Mouse (Mus musculus): ENCODE data around the gene Itga4.

Itga4 gene

DNA sequence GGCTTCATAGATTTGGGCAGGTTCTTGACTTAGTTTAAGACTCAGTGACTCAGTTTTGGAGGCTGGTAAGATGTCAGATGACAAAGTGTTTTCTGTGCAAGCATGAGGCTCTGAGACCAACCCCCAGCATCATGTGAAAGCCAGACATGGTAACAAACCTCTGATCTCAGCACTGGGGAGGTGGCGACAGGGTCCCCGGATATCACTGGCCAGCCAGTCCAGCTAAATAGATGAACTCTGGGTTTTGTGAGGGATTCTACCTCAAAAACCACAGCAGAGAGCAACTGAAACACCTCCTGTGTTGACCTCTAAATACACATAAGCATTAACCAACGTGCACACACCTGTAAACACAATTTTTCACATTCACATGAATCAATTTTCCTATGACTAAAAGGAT, 12.0 kb downstream of the Itga4 start:
- no peak for DNase-seq

DNA sequence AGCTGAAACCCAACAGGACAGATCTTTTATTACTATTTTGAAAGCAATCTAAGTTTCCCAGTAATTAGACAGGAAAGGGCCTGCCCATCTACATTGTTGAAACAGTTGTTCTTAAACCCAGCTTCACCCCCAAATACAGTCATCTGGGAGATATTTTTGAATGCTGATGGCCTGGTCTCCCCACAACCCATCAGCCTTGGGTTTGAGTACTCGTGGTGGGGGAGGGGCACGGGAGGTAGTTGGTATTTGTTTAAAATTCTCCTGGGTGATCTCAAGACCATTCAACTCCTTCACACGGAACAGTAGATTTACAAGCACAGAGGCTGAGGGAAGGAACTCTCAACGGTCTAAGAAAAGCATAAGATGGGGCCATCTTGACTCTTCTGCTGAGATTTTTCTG, 13.6 kb downstream of the Itga4 start:
- DNase-seq, result no peak

DNA sequence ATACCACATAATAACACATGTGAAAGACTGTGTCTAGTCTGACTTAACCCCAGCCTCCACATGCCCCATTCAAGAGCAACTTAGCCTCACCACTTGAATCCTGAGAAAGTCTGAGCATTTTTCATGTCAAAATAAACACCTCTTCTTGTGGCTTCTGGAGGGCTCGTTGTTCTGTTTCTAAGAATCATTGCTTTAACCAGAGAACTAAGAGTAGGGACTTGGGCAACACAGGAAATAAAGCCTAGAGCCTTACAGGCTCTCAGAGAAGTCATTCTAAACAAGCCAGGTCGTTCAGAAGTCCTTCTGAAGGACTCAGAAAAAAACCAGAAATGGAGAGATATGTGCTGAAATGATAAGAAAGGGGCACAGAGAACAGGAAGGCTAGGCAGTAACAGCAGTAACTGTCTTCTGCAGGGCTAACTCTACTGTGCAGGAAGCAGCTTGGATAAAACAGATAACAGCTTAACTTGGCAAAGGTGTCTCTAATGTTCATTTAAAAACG, 14.9 kb downstream of the Itga4 start:
- no peak for DNase-seq

DNA sequence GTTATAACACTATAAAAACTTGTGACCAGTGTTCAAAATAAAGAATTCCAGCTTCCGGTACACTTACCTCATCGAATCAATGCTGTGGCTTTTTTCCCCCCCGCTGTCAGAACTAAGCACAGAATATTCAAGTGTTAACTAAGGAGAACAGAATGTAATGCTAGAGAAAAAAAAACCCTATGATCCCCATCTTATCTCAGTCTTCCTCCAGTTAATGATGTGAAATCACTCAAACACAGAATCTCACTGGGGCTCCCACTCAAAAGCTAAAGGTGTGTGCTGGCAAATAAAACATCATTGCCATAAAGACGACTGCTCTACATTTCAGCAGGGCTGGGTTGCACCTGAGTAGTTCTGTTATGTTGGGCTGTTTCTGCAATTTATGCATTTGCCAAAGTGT, 16.6 kb downstream of the Itga4 start:
- DNase-seq, result no peak

DNA sequence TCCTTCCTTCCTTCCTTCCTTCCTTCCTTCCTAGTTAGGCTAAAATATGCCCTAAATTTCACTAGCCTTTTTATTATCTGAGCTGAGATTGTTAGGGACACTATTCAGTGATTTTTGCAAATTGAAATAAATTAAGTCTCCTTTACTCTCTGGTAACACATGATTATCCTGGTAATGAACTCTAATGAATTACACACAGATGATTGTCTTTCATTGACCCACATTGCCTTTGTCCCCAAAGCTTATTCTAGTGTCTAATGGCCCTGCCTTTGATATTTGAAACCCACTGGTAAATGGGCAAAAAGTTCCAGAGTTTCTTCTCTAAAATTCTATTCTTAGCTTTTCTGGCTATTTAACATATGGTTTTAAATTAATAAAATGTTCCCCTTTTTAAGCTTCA, 23.4 kb downstream of the Itga4 start:
- DNase-seq, result no peak

DNA sequence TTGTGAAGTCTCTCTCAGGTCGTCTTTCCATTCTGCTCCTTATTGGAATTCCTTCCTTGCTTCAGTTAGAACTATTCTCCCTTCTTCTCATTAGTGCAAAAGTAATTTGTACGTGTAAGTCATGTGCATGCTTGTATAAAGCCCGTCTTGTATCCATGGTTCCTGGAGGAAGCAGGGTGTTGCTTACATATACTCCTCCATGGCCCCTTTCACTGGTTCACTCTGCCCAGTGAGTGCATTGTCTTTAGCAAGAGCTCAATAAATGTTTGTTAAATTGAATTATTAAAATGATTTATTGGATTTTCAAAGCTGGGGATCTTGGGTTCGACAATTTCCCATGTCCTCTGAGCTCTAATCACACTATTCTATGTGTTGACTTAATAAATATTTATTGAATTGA, 29.0 kb downstream of the Itga4 start:
- DNase-seq, result no peak

DNA sequence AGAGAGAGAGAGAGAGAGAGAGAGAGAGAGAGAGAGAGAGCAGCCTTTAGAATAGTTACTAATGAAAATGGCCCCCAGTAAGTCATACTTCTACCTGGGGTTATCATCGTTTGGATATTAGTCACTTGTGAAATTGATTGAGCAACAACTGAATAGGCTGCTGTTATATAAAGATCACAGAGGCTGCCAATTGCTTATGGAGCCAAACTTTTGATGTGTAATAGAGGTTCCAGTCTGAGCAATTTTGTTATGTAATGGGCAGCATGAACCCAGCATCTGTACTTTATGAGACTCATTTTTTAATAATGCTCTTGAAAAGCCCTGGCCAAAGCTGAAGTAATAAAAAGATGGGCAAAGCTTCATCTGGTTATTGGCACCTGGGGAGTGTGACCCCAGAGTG, 34.9 kb downstream of the Itga4 start:
- no peak for DNase-seq

DNA sequence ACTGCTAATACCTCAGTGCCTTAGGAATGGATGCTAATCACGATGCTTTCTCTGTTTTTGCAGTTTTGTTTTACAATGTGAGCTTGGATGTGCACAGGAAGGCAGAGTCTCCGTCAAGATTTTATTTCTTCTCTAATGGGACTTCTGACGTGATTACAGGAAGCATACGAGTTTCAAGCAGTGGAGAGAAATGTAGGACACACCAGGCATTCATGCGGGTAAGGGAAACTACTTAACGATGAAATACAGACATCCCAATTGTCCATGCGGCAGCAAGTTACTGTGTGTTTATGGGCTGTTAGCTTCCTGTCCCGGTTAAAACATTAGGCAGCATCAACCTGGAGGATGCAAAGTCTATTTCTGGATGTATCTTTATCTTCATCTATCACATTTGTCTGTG, 36.7 kb downstream of the Itga4 start:
- no peak for DNase-seq

DNA sequence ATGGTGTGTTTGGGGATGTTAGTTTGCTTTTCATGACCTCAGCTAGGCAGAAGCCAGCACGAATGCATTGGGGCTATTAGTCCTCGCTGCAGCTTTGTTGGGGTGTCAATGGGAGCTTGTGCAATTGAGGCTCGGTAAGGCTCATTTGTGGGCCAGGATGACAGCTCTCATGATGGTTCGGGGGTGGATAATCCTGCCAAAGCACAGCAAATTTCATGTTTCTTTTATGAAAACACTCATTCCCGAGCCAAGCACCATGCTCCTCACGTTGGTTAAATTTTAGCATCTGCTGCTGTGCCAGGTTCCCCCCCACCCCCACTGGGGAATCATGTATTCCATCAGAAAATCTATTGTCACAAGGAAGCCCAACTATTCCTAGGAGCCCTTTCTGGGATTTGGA, 37.2 kb downstream of the Itga4 start:
- no peak for DNase-seq

DNA sequence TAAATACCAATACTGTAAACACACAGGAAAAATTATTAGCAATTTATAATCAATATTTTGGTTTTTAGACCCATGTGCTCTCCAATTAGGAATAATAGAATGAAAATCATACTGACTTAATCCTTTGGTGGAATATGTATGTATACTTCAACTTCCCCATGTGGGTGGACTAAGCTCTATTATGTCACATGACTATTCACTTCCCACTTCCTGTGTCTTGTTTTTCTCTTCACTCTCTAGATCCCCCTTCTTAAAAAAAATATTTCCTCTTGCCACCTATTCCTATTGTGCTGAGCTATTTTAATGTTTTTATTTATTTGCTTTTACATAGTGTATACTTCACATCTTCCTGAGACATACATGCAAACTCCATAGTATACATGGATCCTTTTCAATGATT, 47.2 kb downstream of the Itga4 start:
- DNase-seq, result no peak

DNA sequence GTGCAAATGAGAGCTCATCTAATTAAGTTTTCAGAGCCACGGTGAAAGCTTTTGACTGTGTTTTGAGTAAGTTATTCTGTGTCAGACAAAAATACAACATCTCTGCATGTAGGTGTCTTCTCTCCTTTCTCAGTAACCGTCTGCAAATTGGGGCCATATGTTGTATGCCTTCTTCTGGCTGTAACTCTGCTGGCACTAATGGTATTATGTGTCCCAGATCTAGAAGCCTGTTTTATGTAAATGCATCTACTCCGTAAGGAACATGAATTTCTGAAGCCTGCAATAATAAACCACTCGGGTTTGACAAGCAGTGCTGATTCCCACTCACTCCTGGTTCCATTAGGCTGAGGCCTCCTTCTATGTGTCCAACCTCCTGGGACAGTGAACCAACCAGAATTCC, 52.3 kb downstream of the Itga4 start:
- DNase-seq, result no peak

DNA sequence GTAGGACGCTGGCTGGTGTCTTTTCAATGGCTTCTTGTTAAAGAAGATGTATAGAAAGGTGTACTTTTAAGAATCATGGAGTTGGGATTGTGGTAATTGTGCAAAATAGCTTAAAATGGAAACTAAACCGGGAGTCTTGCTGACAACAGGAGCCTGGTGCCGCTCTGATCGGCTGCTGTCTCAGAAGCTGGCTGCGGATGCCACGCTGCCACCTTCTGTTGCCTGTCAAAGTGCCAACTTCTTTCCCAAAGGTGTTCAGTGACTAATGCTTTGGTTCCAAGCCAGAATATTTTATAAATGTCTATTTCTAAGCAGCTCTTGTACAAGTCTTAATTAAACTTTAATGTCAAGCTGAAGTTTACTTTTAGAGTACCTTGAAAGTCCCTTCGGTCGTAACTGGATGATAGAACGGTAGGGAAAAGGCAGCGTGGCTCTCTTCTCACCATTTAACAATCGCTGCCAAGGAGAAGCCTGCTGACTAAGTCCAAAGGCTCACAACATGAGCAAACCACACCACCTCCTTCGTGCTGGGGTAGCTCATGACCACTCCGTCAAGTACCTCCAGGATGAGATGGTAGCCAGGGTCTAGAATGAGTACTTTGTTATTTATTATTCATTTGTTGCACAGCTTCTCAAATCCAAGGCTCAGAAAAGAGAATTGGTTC, 54.4 kb downstream of the Itga4 start:
- no peak for DNase-seq

DNA sequence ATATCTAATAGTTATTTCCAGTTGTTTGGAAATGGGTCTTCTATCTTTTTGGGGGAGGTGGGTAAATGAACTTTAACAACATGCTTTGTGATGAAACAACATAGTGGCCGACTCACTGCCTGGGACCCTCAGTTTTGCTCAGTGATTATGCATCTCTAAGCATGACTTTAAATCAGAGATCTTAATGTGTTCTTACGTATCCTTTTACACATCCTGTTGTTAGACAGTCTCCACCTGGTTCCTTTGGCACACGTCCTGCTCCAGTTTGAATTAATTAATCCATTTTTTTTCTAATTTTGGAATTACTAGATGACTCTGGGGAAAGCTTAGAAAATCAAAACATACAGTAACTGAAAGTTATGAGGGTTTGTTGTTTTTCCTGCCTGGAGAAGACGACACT, 57.3 kb downstream of the Itga4 start:
- DNase-seq, result no peak

DNA sequence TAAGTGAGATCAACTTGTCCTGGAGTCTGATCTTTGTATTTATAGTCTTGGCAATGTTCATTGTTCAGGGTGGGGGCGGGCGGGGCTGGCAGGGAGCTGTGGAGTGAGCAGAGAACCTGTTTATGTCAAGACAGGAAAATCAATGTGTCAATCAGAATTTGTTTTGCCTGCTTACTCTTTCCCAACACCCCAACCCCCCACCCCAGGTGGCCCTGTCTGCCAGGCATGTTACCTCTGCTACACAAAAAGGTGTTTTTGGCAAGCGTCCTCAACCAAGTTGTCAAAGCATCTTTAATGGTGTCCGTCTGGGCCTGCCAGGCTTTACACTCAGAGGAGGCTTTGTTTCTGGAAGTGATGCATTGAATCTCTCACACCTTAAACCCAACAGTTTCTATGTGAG, 59.9 kb downstream of the Itga4 start:
- DNase-seq, result no peak

DNA sequence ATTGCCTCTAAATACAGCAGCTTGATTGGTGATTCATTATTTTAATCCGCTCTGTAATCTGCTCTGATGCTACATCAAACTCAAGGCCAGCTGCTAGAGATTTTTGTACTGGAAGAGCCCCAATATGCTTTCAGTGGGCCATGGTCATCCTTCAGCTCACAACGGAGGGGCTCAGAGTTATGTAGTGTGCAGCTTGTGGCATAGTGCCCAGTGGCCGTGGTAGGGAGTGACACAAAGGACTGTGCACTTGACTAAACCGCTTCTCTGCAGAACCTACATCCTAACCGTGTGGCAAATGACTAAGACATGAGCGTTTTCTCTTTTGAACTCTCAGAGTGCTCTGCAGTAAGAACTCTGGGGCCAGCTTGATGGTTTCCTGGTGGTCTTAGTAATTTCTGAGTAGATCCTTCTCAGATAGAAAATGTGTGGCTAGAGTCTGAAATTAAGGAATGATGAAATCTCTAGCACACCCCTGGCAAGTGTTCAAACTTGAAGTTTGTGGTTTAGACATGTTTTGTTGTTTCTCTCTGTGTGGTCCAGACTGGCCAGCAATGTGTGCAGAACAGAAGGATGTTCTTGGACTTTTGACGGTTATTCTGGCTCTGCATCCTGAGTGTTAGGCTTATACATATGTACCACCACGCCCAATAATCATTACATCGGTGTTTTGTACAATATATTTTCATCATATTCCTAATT, 61.1 kb downstream of the Itga4 start:
- no peak for DNase-seq

DNA sequence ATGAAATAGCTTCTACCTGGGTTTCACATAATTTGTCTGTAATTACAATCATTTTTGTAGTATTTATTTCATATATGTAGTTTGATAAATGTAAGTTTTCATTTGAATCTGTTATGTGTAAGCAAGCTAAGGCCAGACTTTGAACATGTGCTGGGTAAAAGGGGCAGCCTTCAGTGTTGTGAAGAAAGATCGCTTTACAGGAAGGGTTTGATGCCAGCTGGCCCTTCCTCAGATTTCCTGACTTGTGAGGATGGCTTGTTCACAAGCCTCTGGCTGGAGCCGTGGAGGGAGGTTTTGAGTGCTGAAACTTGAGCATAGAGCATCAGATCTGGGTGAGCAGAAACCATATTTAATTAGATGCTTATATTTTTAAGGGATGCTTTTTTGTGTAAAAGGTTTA, 72.9 kb downstream of the Itga4 start:
- no peak for DNase-seq

DNA sequence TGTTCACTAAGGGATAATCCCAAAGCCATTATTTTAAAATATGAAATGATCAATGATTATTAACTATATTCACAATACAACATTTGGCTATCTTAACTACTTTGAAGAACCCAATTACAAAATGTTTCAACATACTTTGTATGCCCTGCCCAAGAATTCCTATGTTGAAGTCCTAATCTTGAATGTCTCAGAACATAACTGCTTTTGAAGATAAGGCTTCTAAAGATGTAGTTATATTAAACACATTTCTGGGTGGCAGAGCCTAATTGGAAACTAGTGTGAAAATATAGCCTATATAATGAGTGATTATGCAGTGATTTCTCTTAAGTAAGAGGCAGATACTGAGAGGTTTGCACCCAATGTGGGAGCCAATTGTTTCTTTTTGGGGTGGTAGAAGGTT, 79.4 kb downstream of the Itga4 start:
- no peak for DNase-seq

DNA sequence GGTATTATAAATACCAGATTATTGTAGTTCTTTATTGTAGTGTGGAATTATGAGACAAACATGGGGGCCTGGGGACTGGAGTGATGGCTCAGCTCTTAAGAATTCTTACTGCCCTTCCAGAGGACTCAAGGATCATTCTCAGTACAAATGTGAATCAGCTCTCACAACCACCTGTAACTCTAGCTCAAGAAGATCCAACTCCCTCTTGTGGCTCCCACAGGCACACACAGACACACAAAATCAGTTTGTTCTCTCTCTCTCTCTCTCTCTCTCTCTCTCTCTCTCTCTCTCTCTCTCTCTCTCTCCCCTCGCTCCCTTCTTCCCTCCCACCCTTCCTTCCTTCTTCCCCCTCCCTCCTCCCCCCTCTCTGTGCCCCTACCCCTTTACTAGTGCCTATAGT, 80.9 kb downstream of the Itga4 start:
- DNase-seq, result no peak

DNA sequence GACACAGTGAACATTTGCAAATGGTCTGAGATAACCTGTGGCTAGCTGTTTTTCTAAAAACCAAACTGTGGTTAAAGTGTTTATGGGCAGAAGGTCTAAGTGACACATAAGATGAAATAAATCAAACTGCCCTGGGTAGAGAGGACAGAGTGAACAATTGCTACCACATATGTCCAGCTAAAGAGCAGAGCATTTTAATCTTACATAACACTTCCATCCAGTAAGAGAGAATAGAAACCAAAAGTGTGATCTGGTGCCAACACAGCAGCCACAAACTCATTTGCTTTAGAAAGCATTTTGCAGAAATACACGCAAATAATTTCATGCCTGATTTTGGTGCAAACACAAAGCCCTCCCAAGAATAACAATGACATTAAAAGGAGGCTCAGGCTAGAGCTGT, 83.8 kb downstream of the Itga4 start:
- no peak for DNase-seq

DNA sequence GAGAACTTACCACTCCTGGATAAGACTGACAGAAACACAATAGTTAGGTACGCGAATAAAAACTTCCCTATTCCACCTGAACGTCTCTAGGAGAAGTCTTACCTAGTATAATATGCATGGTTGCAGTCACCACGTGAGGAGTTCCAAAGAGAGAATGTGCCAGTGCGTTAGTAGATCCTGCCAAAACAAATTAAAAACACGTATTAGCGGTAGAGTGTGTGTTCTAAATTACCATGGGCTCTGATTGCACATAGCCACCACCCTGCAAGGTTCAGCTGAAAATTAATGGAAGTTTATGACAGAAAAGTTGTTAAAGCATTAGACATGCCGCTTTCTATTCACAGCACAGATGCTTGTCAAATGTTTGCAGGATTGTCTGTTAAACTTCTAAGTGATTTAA, 87.9 kb downstream of the Itga4 start:
- DNase-seq, result no peak

DNA sequence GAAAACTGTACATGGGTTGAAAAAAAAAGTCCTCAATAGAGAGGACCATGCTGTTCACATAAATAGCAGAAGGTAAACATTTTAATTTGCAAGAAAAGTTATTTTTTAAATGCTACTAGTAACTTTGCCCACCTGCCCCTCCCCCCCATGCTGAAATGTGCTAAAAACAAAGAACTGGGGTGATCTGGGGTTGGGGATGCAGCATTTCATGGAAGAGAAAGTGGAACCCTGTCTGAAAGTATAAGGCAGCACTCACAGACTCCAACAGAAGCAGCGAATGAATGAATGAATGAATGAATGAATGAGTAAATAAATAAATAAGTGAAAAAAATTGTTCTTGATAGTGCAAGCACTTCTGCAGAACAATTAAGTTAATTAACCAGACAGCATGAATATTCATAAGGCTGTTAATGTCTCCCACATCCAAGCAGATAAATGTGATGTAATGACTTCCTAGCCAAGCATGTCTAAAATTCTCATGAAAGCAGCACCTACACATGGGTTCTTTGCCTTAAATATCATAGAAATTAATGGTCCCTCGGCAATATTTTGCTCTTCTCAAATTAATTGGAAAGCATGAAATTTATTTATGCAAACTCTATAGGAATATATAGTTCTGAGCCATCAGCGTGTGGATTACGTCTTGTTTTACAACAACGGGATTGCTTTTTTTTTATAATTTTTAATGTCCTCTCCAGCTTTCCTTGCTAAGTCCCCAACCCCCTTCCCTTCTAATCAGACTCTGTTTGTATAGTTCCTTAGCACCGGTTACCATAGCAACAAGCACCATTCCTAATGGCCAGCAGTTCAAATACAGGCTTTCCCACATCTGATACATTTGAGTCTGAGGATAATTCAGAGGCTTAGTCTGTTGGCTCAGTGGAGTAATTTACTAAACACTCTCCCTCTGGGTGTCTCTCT, 96.2 kb downstream of the Itga4 start:
- no peak for DNase-seq

DNA sequence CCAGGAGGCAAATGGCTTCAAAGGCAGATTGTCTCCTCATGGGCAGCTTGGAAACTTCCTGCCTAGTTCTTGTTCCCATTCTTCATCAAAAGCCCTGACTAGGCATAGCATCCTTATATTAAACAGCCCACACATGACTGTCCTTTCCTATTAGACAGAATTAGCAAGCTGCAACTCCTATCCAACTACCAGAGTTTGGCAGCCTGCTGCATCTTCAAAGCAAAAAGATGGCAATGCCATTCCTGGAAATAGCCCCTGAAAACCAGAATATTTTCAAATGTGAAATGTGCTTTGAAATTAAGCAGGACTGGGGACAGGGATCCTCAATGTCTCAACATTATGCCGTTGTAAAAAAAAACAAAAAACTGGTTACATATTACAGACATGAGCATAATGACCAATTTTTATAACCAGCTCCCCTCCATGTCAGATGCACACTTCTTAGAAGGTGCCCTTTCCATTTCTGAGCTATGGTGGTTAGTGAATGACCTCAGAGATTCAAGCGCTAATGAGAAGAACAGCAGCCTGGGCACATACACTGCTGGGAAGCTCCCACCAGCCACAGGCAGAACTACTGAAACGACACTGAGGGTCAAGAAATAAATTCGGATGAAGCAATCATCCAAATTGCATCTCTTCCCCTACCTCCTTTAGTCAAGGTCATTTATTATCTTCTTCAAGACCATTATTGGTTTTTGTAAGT, 97.0 kb downstream of the Itga4 start:
- no peak for DNase-seq

DNA sequence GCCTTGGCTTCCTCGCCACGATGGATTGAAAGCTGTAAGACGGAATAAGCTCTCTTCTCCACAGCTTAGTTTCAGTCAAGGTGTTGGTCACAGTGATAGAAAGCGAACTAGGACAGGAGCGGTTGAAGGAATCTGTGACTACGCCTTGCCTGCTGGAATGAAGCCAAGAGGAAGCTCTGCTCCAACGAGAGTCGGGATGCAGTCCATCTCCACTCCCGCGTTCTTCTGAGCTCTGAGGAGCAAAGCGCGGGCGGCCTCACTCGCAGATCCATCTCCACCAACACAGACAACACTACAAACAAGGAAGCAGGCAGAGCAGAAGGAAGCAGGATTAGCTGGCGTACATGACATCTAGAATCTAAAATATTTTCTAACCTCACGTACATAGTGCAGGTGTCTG, 99.5 kb downstream of the Itga4 start:
- DNase-seq, result no peak
